Mouse (Mus musculus): ENCODE data around the gene Hip1r.

DNA sequence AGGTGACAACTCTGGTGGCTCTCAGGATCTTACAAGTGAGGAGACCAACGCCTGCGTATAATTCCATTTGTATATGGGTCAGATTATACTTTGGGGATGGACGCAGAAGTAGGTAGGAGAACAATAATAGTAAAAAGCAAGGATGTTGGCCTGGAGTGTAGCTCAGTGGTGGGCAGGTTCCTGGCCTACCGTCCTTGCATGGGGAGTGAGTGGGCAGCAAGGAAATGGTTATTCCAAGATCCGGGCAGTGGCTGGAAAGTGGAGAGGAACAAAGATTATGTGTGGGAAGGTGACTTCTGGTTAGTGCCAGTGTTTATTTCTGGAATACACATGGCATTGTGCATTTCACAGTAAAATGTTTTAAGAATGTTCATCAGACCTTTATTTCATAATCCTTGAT, 37.5 kb upstream of the Hip1r start:
- TF ChIP-seq POLR2A (IDR thresholded peaks at IDR 0.05; ENCODE audit: low read depth, low read length) (no peak), CTCF (conservative IDR thresholded peaks at IDR 0.05; ENCODE audit: insufficient read depth, insufficient read length, low read depth, low read length) (no peak)
